Mouse (Mus musculus): ENCODE measurements at regions not wholly inside any gene's neighbourhood (a gene's known extent, or its start where the extent isn't known, plus 50 kb on each side); places are given as distances from the start of the nearest gene placed in this dataset.

- TF ChIP-seq CTCF (IDR thresholded peaks at IDR 0.05): no peak
- ATAC-seq (no peak), DNase-seq (ENCODE audit: low read depth, low spot score) (no peak)
- in situ Hi-C loops (cut with MboI; ENCODE audit: low pct_unique_long_range_greater_than_20kb): no loop called here
- H3K27me3 ChIP-seq: no peaks in the 10 kb centered on the region
- ChIA-PET POLR2A (no interaction called here), CTCF (no interaction called here)
Measured at GRCm38 (mm10) chr12:117458132-117459070, 57.9 kb upstream of the Rapgef5 start.

- in situ Hi-C loops (cut with MboI; ENCODE audit: low pct_unique_long_range_greater_than_20kb): no loop called here
- H3K27me3 ChIP-seq: no peaks in the 10 kb centered on the region
- POLR2A ChIA-PET: interaction anchor here (0.6 kb wide), 1 partner anchor 12 kb away, joined by 5 read pairs; no protein-coding TSS in a partner anchor
- DNase-seq (ENCODE audit: low read depth, low spot score) (no peak), ATAC-seq (no peak)
- no peak for TF ChIP-seq CTCF (IDR thresholded peaks at IDR 0.05)
- CTCF ChIA-PET: no interaction called here
Measured at GRCm38 (mm10) chr12:117459541-117459940, 56.7 kb upstream of the Rapgef5 start.

GRCm38 (mm10) chr12:117465206-117465605 lies 51.1 kb upstream of the Rapgef5 start:
- in situ Hi-C loops (cut with MboI; ENCODE audit: low pct_unique_long_range_greater_than_20kb): no loop called here
- ChIA-PET POLR2A (no interaction called here), CTCF (no interaction called here)
- H3K27me3 ChIP-seq: no peaks in the 10 kb centered on the region
- DNase-seq (ENCODE audit: low read depth, low spot score) (no peak), ATAC-seq (no peak)
- TF ChIP-seq CTCF (IDR thresholded peaks at IDR 0.05): peak; percentile 35

- ATAC-seq: no peak
- no peak for TF ChIP-seq CTCF (IDR thresholded peaks at IDR 0.05)
- DNase-seq (ENCODE audit: low read depth, low spot score): no peak
- CTCF ChIA-PET: no interaction called here
- no peaks in the 10 kb centered on the region for H3K27me3 ChIP-seq
- in situ Hi-C loops (cut with MboI; ENCODE audit: low pct_unique_long_range_greater_than_20kb): no loop called here
- POLR2A ChIA-PET: no interaction called here
Measured at GRCm38 (mm10) chr12:117465998-117466397, 50.3 kb upstream of the Rapgef5 start.

Data from Patski (cell line).